Mouse (Mus musculus): ENCODE results near the gene Cxcl14.

- TF ChIP-seq POLR2A (IDR thresholded peaks at IDR 0.05; ENCODE audit: borderline replicate concordance, insufficient read depth, low read length) (no peak), CTCF (IDR thresholded peaks at IDR 0.05; ENCODE audit: borderline replicate concordance, insufficient read depth, low read depth, low read length) (no peak)
Measured at GRCm38 (mm10) chr13:56305058-56305457, 8.7 kb upstream of the Cxcl14 start.
